Mouse (Mus musculus): ENCODE data around the gene Mgll. TPM values are rescaled to one million over a fixed set of nuclear protein-coding genes. Genes with fewer than 3 reads are reported as not detected.
A peak's percentile ranks its signal among the peaks of the same experiment; 100 is the strongest.

Gene Mgll
- polyA plus RNA-seq, 1 experiment from 2014 or later: 29.9 TPM

DNA sequence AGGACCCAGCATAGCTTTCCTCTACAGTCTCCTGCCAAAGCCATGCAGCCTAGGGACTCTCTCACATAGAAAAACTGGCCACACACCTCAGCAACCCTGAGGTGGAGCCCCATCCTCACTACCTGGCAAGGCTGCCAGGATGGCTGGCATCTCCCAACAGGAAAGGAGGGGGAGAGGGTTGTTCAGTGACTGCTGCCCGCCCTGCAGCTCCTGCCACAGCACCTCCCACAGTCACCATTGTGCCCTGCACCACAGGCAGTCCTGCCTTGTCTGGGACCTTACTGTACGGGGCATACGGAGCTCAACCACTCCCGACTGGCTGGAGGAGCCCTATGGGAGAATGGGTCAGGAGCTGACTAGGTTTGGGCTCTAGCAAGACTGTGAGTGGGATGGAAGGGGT is 57.7 kb downstream of the Mgll start:
- Histone ChIP-seq H3K4me1 (ENCODE audit: control insufficient read depth, insufficient read depth, low read length) (peaks cover 35% of the 10 kb centered on the region), H3K4me2 (replicated peaks; ENCODE audit: low read depth, low read length) (no peak overlapping the region), H3K27me3 (ENCODE audit: control insufficient read depth, insufficient read depth, low read length) (no peaks in the 10 kb centered on the region), H3K9me3 (ENCODE audit: control insufficient read depth, low read length) (no peaks in the 10 kb centered on the region), H3K9ac (ENCODE audit: low read depth, low read length) (no peak overlapping the region), H3K27ac (ENCODE audit: low read depth, low read length) (no peak overlapping the region), H3K4me3 (ENCODE audit: low read length) (no peak overlapping the region), H3K36me3 (ENCODE audit: control insufficient read depth, insufficient read depth, low read length) (no peaks in the 10 kb centered on the region)
- WGBS: 67% methylated on average over 4 of the region's 4 CpGs
- ATAC-seq (ENCODE audit: low FRiP score, low TSS enrichment): no peak

DNA sequence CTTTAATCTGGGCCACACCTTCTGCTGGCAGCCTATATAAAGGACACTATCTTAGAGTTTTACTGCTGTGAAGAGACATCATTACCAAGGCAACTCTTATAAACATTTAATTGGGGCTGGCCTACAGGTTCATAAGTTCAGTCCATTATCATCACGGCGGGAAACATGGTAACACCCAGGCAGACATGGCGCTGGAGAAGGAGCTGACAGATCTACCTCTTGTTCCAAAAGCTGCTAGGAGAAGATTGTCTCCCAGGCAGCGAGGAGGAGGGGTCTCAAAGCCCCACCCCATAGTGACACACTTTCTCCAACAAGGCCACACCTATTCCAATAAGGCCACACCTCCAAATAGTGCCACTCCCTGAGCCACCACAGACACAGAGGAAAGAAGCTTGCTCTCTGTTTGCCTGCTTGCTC is 58.8 kb downstream of the Mgll start:
- Histone ChIP-seq H3K4me3 (ENCODE audit: low read length) (no peak overlapping the region), H3K36me3 (ENCODE audit: control insufficient read depth, insufficient read depth, low read length) (no peaks in the 10 kb centered on the region), H3K4me2 (replicated peaks; ENCODE audit: low read depth, low read length) (no peak overlapping the region), H3K27me3 (ENCODE audit: control insufficient read depth, insufficient read depth, low read length) (no peaks in the 10 kb centered on the region), H3K27ac (ENCODE audit: low read depth, low read length) (no peak overlapping the region), H3K9me3 (ENCODE audit: control insufficient read depth, low read length) (no peaks in the 10 kb centered on the region), H3K9ac (ENCODE audit: low read depth, low read length) (no peak overlapping the region), H3K4me1 (ENCODE audit: control insufficient read depth, insufficient read depth, low read length) (peaks cover 36% of the 10 kb centered on the region)
- WGBS: 69% methylated on average over 4 of the region's 4 CpGs
- no peak for ATAC-seq (ENCODE audit: low FRiP score, low TSS enrichment)

DNA sequence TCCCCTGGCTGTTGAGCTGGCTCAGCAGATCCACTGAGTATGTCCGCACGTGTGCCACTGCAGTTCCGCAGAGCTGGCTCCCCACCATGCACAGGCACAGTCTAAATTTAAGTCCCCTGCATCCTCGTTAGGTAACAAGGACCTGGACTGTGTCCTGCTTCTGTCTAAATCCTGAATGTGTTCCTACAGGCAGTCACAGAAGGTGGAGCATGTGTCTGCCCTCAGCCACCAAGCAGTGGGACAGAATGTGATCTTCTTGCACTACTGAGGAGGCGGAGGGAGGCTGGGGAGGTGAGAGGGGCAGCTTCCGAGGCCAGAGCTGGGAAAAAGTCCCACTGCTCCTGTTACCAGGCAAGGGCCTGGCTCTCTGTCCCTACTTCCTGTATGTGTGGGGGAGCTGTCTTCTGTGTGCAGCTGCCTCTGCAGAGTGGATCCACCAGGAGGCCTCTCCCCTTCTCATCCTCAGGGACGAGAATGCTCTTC is 60.5 kb downstream of the Mgll start:
- Histone ChIP-seq H3K4me3 (ENCODE audit: low read length) (no peak overlapping the region), H3K36me3 (ENCODE audit: control insufficient read depth, insufficient read depth, low read length) (no peaks in the 10 kb centered on the region), H3K9ac (ENCODE audit: low read depth, low read length) (no peak overlapping the region), H3K4me1 (ENCODE audit: control insufficient read depth, insufficient read depth, low read length) (peaks cover 40% of the 10 kb centered on the region), H3K27ac (ENCODE audit: low read depth, low read length) (peak overlapping the region; percentile 21; the same call in 1 of the 2 replicates), H3K4me2 (replicated peaks; ENCODE audit: low read depth, low read length) (no peak overlapping the region), H3K27me3 (ENCODE audit: control insufficient read depth, insufficient read depth, low read length) (no peaks in the 10 kb centered on the region), H3K9me3 (ENCODE audit: control insufficient read depth, low read length) (no peaks in the 10 kb centered on the region)
- ATAC-seq (ENCODE audit: low FRiP score, low TSS enrichment): peak; percentile 68
- 42% methylated on average over 7 of the region's 7 CpGs for WGBS

DNA sequence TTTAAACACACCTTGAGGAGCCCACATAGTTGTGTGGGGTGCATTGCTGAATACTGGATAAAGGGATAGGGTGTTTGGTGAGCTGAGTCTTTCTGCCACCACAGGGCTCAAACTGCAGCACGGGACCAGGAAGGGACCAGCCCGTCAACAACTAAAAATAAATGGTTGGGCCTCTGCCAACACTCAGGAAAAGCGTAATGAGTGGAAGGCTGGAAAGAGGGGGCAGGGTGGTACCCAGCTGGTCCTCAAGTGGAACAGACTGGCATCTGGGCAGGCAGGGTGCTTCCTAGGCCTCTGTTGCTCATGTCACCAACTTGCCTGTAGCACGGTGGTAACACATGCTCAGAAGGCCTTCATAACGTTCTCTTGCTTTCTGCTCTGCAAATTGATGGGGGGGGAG is 61.1 kb downstream of the Mgll start:
- Histone ChIP-seq H3K4me3 (ENCODE audit: low read length) (no peak overlapping the region), H3K27ac (ENCODE audit: low read depth, low read length) (no peak overlapping the region; the same call in 1 of the 2 replicates), H3K36me3 (ENCODE audit: control insufficient read depth, insufficient read depth, low read length) (no peaks in the 10 kb centered on the region), H3K9ac (ENCODE audit: low read depth, low read length) (no peak overlapping the region), H3K4me1 (ENCODE audit: control insufficient read depth, insufficient read depth, low read length) (peaks cover 42% of the 10 kb centered on the region), H3K9me3 (ENCODE audit: control insufficient read depth, low read length) (no peaks in the 10 kb centered on the region), H3K27me3 (ENCODE audit: control insufficient read depth, insufficient read depth, low read length) (no peaks in the 10 kb centered on the region), H3K4me2 (replicated peaks; ENCODE audit: low read depth, low read length) (no peak overlapping the region)
- 61% methylated on average over 5 of the region's 5 CpGs for WGBS
- no peak for ATAC-seq (ENCODE audit: low FRiP score, low TSS enrichment)

DNA sequence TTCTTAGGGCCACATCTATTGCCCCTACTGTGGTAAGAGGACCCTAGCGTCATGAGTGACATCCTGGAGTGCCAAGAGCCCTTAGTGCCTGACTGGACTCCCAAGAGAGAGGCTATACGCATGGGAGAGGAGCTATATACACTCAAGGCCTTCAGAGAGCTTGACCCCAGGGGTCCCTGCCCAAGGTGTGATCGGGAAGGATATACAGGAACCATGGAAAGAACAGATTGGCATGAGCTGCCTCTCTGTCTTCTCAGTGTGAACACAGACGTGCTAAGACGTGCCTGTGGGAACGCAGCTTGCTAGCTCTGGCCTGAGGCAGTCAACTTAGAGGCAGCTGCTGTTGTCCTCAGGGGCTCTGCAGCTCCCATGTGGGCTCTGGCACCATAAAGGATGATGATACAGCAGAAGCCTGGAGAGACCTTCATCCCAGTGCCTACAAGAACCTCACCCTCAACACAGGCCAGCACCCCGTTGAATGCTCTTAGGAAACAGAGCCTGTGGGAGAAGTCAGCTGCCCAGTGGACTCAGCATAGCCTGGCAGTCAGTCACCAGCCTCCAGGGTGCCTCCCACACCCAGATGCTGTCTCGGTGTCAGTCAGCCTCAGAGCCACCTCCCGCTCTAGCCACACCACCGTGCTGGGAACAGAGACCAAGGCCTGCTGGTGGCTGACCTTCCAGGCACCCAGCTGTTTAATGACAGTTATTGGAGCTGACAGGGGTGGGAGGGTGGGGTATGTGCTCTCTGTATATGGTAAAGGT is 61.8 kb downstream of the Mgll start:
- peaks cover 42% of the 10 kb centered on the region for H3K4me1 ChIP-seq (ENCODE audit: control insufficient read depth, insufficient read depth, low read length)
- no peaks in the 10 kb centered on the region for H3K9me3 ChIP-seq (ENCODE audit: control insufficient read depth, low read length)
- 0 out of 2 replicates have a peak overlapping the region, but pooled peaks have one; percentile 11 for H3K27ac ChIP-seq (ENCODE audit: low read depth, low read length)
- no peaks in the 10 kb centered on the region for H3K27me3 ChIP-seq (ENCODE audit: control insufficient read depth, insufficient read depth, low read length)
- no peak overlapping the region for H3K4me3 ChIP-seq (ENCODE audit: low read length)
- WGBS: 65% methylated on average over 10 of the region's 10 CpGs
- H3K4me2 ChIP-seq (replicated peaks; ENCODE audit: low read depth, low read length): no peak overlapping the region
- peak; percentile 50 for ATAC-seq (ENCODE audit: low FRiP score, low TSS enrichment)
- no peak overlapping the region for H3K9ac ChIP-seq (ENCODE audit: low read depth, low read length)
- H3K36me3 ChIP-seq (ENCODE audit: control insufficient read depth, insufficient read depth, low read length): no peaks in the 10 kb centered on the region

DNA sequence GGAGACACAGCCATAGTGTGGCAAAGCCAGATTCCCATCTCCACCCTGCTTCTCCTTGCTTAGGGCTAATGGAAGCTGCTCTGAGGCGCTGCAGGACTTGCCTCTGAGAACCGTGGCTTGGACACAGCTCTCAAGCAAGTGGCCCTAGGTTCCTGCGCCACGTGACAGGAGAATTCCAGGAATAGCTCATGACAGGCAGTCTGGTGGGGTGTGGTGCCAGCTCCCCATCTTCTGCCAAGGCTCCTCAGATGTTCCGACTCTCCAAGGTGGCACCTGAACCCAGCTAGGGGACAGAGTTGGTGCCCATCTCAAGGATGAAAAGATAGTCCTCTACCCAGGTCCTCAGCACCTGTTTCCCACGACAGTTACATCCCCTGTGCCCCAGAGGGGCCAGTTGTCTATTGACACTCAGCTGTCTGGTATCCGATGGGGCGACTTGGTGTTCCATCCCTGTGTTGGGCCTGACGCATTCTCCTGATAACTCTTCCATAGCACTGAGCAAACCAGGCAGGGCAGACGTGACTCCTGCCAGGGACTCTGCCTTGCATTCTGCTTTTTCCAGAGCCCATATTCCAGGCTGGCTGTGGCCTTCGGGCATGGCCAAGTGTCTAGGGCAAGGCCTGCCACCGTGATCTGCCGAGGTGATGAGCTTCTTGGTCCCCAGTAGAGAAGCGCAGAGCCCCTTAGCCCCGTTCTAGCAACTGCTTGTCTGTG is 62.7 kb downstream of the Mgll start:
- no peaks in the 10 kb centered on the region for H3K9me3 ChIP-seq (ENCODE audit: control insufficient read depth, low read length)
- H3K36me3 ChIP-seq (ENCODE audit: control insufficient read depth, insufficient read depth, low read length): no peaks in the 10 kb centered on the region
- H3K27ac ChIP-seq (ENCODE audit: low read depth, low read length): no peak overlapping the region
- H3K9ac ChIP-seq (ENCODE audit: low read depth, low read length): no peak overlapping the region
- no peak overlapping the region for H3K4me3 ChIP-seq (ENCODE audit: low read length)
- H3K4me2 ChIP-seq (replicated peaks; ENCODE audit: low read depth, low read length): no peak overlapping the region
- no peak for ATAC-seq (ENCODE audit: low FRiP score, low TSS enrichment)
- no peaks in the 10 kb centered on the region for H3K27me3 ChIP-seq (ENCODE audit: control insufficient read depth, insufficient read depth, low read length)
- H3K4me1 ChIP-seq (ENCODE audit: control insufficient read depth, insufficient read depth, low read length): peaks cover 42% of the 10 kb centered on the region
- 75% methylated on average over 15 of the region's 15 CpGs for WGBS

DNA sequence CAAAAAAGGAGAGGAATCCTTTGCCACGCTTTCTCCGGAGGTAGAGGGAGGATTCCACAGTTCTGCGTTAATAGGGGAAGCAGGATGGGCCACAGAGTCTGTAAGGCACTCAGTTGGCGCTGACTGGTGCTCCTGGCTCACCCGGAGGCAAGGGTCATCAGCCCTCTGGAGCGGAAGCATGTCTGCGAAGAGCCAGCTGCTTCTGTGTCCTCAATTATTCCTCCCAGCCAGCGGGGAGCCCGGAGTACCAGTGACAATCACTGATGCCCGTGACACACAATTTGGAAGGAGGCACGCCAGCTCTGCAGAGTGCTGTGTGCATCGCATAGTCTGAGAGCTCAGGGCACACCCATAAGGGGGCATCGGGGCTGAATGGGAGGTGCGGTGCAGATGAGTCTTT is 63.3 kb downstream of the Mgll start:
- H3K9ac ChIP-seq (ENCODE audit: low read depth, low read length): no peak overlapping the region
- H3K9me3 ChIP-seq (ENCODE audit: control insufficient read depth, low read length): no peaks in the 10 kb centered on the region
- no peak overlapping the region for H3K4me3 ChIP-seq (ENCODE audit: low read length)
- H3K36me3 ChIP-seq (ENCODE audit: control insufficient read depth, insufficient read depth, low read length): no peaks in the 10 kb centered on the region
- WGBS: 33% methylated on average over 14 of the region's 14 CpGs
- no peak for ATAC-seq (ENCODE audit: low FRiP score, low TSS enrichment)
- no peak overlapping the region for H3K27ac ChIP-seq (ENCODE audit: low read depth, low read length)
- H3K4me2 ChIP-seq (replicated peaks; ENCODE audit: low read depth, low read length): no peak overlapping the region
- no peaks in the 10 kb centered on the region for H3K27me3 ChIP-seq (ENCODE audit: control insufficient read depth, insufficient read depth, low read length)
- H3K4me1 ChIP-seq (ENCODE audit: control insufficient read depth, insufficient read depth, low read length): peaks cover 46% of the 10 kb centered on the region

DNA sequence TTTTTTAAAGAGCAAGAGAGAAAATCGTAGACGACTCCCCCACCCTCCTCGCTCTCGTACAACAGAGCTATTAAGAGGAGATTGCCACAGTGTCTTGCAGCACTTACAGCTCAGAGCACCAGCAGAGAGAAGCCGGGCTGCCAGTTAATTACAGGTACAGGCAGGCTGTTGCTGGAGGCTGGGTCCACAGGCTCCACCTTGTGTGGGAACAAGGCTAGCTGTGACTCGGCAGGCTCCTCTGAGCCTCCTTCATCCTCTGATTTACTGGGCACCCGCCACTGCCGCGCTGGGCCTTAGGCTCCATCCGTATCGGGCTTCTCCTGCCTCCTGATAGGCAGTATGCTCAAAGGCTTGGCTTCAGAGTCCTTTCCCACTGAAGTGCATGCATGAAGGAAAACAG is 64.0 kb downstream of the Mgll start:
- Histone ChIP-seq H3K36me3 (ENCODE audit: control insufficient read depth, insufficient read depth, low read length) (no peaks in the 10 kb centered on the region), H3K4me3 (ENCODE audit: low read length) (no peak overlapping the region), H3K4me1 (ENCODE audit: control insufficient read depth, insufficient read depth, low read length) (peaks cover 53% of the 10 kb centered on the region), H3K9me3 (ENCODE audit: control insufficient read depth, low read length) (no peaks in the 10 kb centered on the region), H3K27me3 (ENCODE audit: control insufficient read depth, insufficient read depth, low read length) (no peaks in the 10 kb centered on the region), H3K9ac (ENCODE audit: low read depth, low read length) (no peak overlapping the region), H3K27ac (ENCODE audit: low read depth, low read length) (no peak overlapping the region), H3K4me2 (replicated peaks; ENCODE audit: low read depth, low read length) (no peak overlapping the region)
- 32% methylated on average over 11 of the region's 11 CpGs for WGBS
- ATAC-seq (ENCODE audit: low FRiP score, low TSS enrichment): no peak

DNA sequence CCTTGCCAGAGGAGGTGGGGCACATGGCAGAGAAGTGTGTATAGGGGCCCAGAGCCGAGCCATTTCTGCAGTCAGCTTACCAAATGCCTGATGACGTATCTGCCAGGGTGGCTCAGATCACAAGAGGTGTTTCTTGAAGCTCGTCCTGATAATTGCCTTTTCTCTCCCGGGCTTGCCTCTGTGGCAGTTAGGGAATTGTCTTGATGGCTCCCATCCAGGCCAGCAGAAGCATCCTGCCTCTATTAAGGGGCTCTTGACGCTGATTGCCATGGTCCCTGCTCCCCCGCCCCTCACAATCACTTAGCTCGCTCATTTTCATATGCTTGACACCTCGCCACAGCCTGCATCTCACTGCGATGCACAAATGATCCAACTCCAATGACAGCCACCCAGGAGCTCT is 67.1 kb downstream of the Mgll start:
- H3K9ac ChIP-seq (ENCODE audit: low read depth, low read length): no peak overlapping the region
- H3K4me3 ChIP-seq (ENCODE audit: low read length): no peak overlapping the region
- 26% methylated on average over 9 of the region's 9 CpGs for WGBS
- no peak for ATAC-seq (ENCODE audit: low FRiP score, low TSS enrichment)
- H3K36me3 ChIP-seq (ENCODE audit: control insufficient read depth, insufficient read depth, low read length): no peaks in the 10 kb centered on the region
- no peak overlapping the region for H3K27ac ChIP-seq (ENCODE audit: low read depth, low read length)
- no peaks in the 10 kb centered on the region for H3K27me3 ChIP-seq (ENCODE audit: control insufficient read depth, insufficient read depth, low read length)
- no peaks in the 10 kb centered on the region for H3K9me3 ChIP-seq (ENCODE audit: control insufficient read depth, low read length)
- H3K4me2 ChIP-seq (replicated peaks; ENCODE audit: low read depth, low read length): no peak overlapping the region
- peaks cover 38% of the 10 kb centered on the region for H3K4me1 ChIP-seq (ENCODE audit: control insufficient read depth, insufficient read depth, low read length)
